Mouse (Mus musculus) embryonic fibroblast, embryonic 13.5 days (primary cell): ENCODE measurements around the gene Fabp3.

Experiments used
- CTCF ChIP-seq: IDR thresholded peaks from 2 replicates; pipeline ENCODE4 v1.5.1; 2011; ENCODE audit warnings: mild to moderate bottlenecking, control low read depth, low read length, moderate library complexity, borderline replicate concordance; ENCODE audit not compliant: insufficient read depth
- POLR2A ChIP-seq: IDR thresholded peaks from 2 replicates; pipeline ENCODE4 v1.6.1; 2011; ENCODE audit warnings: low read depth, mild to moderate bottlenecking, control low read depth, low read length, moderate library complexity

DNA sequence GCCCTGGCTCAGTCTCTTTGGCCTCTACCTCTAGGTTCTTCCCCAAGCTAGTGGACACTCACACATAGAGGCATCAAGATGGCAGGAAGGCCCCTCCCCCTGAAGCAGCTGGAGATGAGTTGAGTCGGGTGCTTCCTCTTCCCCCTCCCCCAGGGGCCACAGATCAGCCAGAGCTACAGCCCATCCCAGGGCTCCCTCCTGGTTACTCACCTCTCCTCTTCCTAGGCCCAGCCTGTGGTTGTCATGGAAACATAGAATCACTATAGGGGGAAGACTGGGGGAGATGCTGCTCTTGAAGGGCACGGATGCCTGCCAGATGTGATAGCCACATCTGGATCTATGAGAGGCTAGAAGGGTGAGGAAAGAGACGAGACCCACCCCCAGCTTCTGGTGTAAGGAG lies 3.6 kb upstream of the Fabp3 start:
- TF ChIP-seq POLR2A: no peak
- no peak for TF ChIP-seq CTCF
